Mouse (Mus musculus) neural tube, embryonic 14.5 days (tissue): ENCODE results near the gene A930002H24Rik. TPM values are rescaled to one million over a fixed set of nuclear protein-coding genes. Genes with fewer than 3 reads are reported as not detected.

ENCODE experiments used
- ATAC-seq: fragments of 200-750 bp; cut with Nextera tagmentation; 2 replicates; pipeline ENCODE4 v1.8.0; 2017; ENCODE audit warnings: low read depth, mild to moderate bottlenecking, moderate TSS enrichment, moderate library complexity
- H3K27ac ChIP-seq: fragments of 300-500 bp; sonication (generic); 2 replicates; pipeline ENCODE4 v1.5.1; 2014; ENCODE audit warnings: low read depth, mild to moderate bottlenecking, control low read depth, low read length, moderate library complexity, mixed read lengths
- H3K27me3 ChIP-seq: fragments of 300-500 bp; sonication (generic); 2 replicates; pipeline ENCODE4 v1.6.1; 2014; ENCODE audit warnings: low read length; ENCODE audit not compliant: control insufficient read depth, insufficient read depth
- H3K36me3 ChIP-seq: fragments of 300-500 bp; sonication (generic); 2 replicates; pipeline ENCODE4 v1.6.1; 2014; ENCODE audit warnings: low read length, mixed read lengths; ENCODE audit not compliant: control insufficient read depth, insufficient read depth
- H3K4me1 ChIP-seq: fragments of 300-500 bp; sonication (generic); 2 replicates; pipeline ENCODE4 v1.6.1; 2014; ENCODE audit warnings: low read length; ENCODE audit not compliant: control insufficient read depth, insufficient read depth
- H3K4me2 ChIP-seq: fragments of 300-500 bp; sonication (generic); 2 replicates; pipeline ENCODE4 v1.6.1; 2014; ENCODE audit warnings: mild to moderate bottlenecking, low read depth, low read length, control low read depth
- H3K4me3 ChIP-seq: fragments of 300-500 bp; sonication (generic); 2 replicates; pipeline ENCODE4 v1.5.1; 2014; ENCODE audit warnings: low read depth, low read length, control low read depth, mixed read lengths
- H3K9ac ChIP-seq: fragments of 300-500 bp; sonication (generic); replicated peaks from 2 replicates; pipeline ENCODE4 v1.6.1; 2014; ENCODE audit warnings: low read depth, mild to moderate bottlenecking, control low read depth, low read length, mixed read lengths
- H3K9me3 ChIP-seq: fragments of 300-500 bp; sonication (generic); 2 replicates; pipeline ENCODE4 v1.6.1; 2016; ENCODE audit warnings: low read length; ENCODE audit not compliant: control insufficient read depth
- WGBS: fragments of 180-500 bp; shearing (Covaris S2); extraction: QIAGEN DNeasy Blood & Tissue Kit; methylation state at CpG from one replicate; pipeline ENCODE4 v1.1.7; 2014; 5-methylcytosine and 5-hydroxymethylcytosine counted together
- polyA plus RNA-seq: library from polyadenylated mRNA; unstranded; fragments of >200 nt; fragmentation: Nextera tagmentation; extraction: Ambion mirVana; gene quantifications from 2 replicates; pipeline ENCODE4 v1.2.1, GENCODE M21; 2014

A930002H24Rik gene
- polyA plus RNA-seq, 1 experiment from 2014 or later: 3.0 TPM

DNA sequence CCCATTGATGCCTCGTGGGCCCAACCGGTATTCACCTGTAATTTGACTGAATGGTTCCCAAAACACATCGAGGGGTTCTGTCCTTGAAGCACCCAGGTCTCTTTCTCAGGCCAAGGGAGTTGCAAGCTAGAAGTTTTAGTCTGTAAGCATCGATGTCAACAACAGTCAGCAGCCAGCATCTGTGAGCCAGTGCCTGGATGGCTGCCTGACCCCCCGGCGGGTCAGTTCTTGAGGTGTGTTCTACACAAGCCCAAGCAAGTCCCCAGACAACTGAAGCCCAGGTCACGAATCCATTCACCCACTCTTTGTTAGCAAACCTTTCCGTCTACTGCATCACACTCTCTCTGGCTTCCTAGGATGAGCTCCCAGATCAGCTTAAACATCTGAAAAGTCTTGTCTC lies 37.4 kb downstream of the A930002H24Rik start:
- ATAC-seq: no peak
- WGBS: 88% methylated on average over 8 of the region's 8 CpGs
- Histone ChIP-seq H3K4me1 (no peaks in the 10 kb centered on the region), H3K36me3 (no peaks in the 10 kb centered on the region), H3K27me3 (no peaks in the 10 kb centered on the region), H3K9ac (no peak overlapping the region), H3K4me2 (no peak overlapping the region), H3K27ac (no peak overlapping the region), H3K9me3 (no peaks in the 10 kb centered on the region), H3K4me3 (no peak overlapping the region)

DNA sequence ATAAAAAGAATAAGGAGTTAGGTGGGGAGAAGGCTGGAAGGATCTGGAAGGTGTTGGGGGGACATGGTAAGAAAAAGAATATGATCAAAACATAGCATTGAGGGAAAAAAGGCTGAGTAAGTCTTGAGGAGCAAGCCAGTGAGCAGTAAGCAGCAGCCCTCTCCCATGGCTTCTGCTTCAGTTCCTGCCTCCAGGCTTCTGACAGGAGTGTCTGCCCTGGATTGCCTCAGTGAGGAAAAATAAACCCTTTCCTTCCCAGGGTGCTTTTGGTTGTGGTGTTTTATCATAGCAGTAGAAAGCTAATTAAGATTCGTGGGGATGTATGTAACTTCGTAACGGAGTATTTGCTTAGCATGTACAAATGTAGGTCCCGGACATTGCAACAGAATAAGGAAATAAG lies 39.5 kb downstream of the A930002H24Rik start:
- WGBS: 91% methylated on average over 4 of the region's 4 CpGs
- ATAC-seq: no peak
- H3K36me3 ChIP-seq: no peaks in the 10 kb centered on the region
- no peaks in the 10 kb centered on the region for H3K4me1 ChIP-seq
- no peak overlapping the region for H3K9ac ChIP-seq
- H3K9me3 ChIP-seq: no peaks in the 10 kb centered on the region
- no peak overlapping the region for H3K4me3 ChIP-seq
- no peak overlapping the region for H3K27ac ChIP-seq
- no peak overlapping the region for H3K4me2 ChIP-seq
- H3K27me3 ChIP-seq: no peaks in the 10 kb centered on the region

DNA sequence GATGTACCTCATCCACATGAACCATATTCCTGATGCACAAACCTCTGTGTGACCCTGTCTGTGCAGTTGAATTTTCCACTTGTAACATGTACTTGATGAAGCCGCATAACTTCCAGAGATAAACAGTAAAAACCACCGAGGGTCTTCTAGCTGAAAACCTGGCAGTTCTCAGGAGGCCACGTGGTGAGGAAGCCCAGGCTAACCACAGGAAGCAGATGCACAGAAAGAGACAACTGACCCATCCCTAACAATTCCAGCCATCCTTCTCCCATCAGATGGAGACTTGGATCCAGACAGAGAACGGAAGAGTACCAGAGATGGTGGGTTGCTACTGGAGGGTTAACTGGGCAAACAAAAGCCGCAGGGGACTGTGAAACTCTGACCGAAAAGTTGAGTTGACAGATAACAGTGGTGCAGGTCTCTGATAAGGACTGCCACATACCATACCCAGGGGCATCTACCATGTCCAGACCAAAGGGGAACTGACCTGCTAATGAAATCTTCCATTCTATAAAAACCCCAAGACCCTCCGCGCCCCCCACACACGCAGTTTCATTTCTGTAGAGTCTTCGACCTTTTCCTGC lies 45.1 kb downstream of the A930002H24Rik start:
- no peaks in the 10 kb centered on the region for H3K36me3 ChIP-seq
- no peak overlapping the region for H3K27ac ChIP-seq
- H3K4me3 ChIP-seq: no peak overlapping the region
- WGBS: 92% methylated on average over 10 of the region's 10 CpGs
- ATAC-seq: no peak
- no peaks in the 10 kb centered on the region for H3K27me3 ChIP-seq
- no peak overlapping the region for H3K4me2 ChIP-seq
- no peaks in the 10 kb centered on the region for H3K9me3 ChIP-seq
- H3K9ac ChIP-seq: no peak overlapping the region
- H3K4me1 ChIP-seq: no peaks in the 10 kb centered on the region

DNA sequence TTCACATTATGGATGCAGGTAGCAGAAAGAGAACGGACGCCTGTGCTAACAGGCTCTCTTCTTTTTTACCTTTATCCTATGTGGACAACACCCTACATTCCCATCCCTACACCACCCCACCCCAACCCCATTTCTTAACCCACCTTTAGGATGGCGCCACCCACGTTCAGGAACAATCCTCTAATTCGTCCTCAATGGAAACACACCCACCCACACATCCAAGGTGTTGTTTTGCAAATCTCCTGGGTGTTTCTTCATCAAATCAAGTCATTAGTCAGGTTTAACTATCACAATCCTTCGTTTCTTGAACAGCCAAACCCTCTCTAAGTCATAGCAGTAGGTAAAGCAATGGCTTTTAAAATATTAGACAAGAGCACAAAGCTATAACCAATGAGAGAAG lies 50.0 kb downstream of the A930002H24Rik start:
- no peaks in the 10 kb centered on the region for H3K36me3 ChIP-seq
- no peak for ATAC-seq
- WGBS: 83% methylated on average over 6 of the region's 6 CpGs
- no peak overlapping the region for H3K9ac ChIP-seq
- H3K4me2 ChIP-seq: no peak overlapping the region
- no peaks in the 10 kb centered on the region for H3K27me3 ChIP-seq
- H3K4me1 ChIP-seq: no peaks in the 10 kb centered on the region
- H3K9me3 ChIP-seq: no peaks in the 10 kb centered on the region
- no peak overlapping the region for H3K27ac ChIP-seq
- no peak overlapping the region for H3K4me3 ChIP-seq

Other genes starting within 250 kb of the A930002H24Rik start
- 41.1 and 41.4 TPM in 2 replicates for gene Fer, start 729 bp downstream of the A930002H24Rik start, polyA plus RNA-seq